Mouse (Mus musculus) right cerebral cortex, postnatal 4 days (tissue): ENCODE measurements at regions not wholly inside any gene's neighbourhood (a gene's known extent, or its start where the extent isn't known, plus 50 kb on each side); places are given as distances from the start of the nearest gene placed in this dataset.

Experiments
- DNase-seq: peaks from one replicate; pipeline ENCODE4 v3.0.0-alpha.2; 2022

DNA sequence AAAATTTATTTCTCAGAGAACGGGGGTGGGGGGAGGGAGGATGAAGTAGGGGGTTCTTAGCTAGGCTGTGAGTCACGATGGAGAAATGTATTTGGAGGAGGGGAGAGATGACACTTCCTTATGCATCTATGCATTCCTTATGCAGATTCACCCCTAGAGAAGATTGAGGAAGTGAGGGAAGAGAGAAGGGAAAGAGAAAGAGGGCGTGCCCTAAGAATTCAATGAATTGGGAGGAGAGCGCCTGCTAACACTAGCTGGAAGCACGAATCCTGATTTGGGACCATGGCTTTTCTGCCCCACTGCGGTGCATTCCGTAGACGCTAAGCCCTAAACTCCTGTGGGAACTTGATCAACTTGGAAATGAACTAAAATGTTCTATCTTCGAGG lies 56.1 kb downstream of the Foxi3 start:
- no peak for DNase-seq

DNA sequence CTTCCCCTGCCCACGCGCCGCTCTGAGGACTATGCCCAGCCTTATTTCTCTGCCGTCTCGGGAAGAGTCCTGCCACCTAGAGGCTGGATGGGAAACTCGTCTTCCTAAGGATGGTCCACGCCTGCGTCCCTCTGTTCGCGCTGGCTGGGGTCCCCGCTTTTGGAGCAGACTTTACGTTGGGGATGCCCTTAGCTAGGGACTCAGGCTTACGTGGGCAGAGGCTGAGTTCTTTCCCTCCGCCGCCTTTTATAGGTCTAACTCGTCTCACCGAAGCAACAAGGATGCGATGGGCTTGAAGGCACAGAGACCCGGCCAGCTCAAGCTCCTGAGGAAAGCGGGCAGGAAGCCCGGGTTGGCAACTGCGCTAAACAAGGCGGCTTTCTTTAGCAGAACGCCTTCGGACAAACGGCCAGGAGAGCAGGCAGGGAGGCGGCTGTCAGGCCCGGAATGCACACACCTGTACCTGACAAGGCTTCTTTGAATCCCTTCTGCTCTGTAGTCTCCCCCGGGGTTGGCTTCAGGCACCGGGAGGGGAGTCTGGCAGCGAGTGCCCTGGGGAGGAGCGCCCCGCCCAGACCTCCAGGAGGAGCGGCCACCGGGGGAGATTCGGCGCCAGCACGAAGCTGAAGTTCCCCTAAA lies 56.6 kb downstream of the Foxi3 start:
- DNase-seq = peak; percentile 71

DNA sequence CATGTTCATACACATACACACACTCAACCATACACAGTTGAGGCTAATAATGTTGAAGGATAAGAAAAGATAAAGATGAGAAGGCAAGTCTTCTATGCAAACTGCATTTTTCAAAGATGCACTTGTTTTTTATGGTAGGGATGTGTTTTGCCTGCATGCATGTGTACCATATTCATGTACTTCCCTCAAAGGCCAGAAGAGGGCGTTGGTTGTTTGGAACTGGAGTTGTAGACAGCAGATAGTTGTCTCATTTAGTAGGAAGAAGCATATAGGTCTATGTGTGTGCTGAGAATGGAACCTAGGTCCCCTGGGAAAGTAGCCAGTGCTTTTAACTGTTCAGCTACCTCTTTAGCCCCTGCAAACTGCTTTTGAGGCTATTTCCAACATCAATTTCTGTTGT lies 60.1 kb downstream of the Foxi3 start:
- no peak for DNase-seq

DNA sequence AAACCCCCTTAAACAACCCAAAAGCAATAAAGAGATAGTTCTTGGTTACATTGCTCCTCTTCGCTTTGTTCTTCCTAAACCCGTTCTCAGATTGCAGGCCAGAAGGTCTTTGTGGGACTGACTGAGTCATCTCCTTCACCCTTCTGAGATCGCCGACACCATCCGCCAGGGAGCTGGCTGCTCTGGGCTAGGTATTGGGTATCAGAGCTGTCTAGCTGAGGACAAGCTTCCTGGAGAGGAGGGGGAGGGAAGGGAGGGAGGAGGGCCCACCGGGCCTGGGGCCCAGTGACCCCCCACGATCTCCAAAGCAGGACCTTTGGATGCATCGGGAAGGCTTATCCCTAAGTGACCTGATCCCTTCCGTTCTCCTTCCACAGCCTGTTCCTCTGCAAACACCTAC lies 65.0 kb downstream of the Foxi3 start:
- no peak for DNase-seq

DNA sequence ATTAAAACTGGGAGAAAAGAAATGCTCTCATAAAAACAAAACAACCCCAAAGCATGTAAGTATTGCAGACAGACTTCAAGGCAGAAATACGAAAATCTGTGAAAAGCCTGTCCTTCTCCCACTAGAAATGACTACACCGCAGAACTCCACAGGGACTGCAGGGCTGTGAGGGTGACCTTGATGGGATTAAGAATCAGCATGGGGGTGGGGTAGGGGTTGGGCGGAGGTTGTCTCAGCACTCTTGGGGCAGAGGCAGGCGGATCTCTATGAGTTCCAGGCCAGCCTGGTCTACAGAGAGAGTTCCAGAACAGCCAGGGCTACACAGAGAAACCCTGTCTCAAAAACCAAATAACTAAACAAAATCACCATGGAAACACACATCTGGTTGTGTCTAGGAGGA lies 69.1 kb downstream of the Foxi3 start:
- no peak for DNase-seq

DNA sequence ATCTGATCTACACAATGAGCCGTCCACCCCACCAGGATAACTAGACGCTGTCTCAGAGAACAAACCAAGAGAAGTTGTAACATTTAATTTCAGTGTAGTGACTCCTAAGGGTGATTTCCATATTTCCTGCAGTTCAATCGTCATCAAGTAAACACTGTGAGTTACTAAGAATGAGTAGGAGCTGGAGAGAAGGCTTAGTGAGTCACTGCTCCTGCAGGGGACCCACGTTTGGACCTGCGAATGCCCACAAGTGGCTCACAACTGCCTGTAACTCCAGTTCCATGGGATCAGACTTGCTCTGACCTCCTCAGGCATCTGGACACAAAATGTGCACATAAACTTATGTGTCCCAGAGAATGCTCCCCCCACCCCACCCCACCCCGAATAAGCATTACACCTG lies 73.3 kb downstream of the Foxi3 start:
- DNase-seq = no peak

DNA sequence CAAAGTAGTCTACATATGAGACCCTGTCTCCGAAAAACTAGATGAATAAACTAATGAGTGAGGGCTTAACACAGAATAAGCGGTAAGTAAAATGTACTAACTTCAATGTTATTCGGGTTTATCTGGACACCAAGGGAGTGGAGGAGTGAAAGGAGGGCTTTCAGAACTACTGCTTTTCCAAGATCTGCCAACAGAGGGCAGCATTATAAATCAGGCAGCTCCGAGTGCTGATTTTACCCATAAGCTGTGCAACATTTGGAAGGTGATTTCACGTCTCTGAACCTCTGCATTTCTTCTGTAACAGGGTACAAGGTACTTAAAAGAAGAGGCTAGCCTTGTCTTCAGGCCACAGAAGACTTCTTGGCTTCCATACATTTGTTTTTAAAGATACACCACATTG lies 74.2 kb downstream of the Foxi3 start:
- no peak for DNase-seq

DNA sequence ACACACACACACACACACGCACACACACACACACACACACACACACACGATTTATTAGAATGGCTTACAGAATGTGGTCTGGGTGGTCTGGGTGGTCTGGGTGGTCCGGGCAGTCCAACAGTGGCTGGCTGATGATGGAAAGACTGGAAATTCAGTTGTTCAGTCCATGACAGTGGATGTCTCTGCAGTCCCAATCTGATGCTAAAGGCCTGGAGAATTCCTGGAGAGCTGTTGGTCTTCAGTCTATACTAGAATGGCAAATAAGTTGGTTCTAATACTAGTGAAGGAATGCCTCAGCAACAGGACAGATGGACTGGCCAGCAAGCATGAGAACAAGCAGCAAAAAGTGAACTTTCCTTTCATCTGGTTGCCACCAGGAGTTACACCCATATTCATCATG lies 87.9 kb downstream of the Foxi3 start:
- DNase-seq = no peak

DNA sequence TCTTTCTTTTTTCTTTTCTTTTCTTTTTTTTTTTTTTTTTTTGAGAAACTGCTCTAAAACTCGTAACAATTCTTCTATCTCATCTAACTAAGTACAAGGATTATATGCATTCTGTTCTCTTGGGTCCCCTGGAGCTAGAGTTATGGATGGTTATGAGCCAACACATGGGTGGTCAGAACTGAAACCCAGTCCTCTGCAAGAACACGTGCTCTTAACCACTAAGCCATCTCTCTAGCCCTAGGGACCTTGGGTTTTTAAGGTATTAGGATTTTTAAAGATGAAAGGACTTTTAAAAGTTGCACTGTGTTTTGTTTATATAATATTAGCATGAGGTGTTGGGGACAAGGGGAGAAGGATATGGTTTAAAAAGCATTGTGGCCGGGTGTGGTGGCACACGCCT lies 88.9 kb downstream of the Foxi3 start:
- DNase-seq = no peak

DNA sequence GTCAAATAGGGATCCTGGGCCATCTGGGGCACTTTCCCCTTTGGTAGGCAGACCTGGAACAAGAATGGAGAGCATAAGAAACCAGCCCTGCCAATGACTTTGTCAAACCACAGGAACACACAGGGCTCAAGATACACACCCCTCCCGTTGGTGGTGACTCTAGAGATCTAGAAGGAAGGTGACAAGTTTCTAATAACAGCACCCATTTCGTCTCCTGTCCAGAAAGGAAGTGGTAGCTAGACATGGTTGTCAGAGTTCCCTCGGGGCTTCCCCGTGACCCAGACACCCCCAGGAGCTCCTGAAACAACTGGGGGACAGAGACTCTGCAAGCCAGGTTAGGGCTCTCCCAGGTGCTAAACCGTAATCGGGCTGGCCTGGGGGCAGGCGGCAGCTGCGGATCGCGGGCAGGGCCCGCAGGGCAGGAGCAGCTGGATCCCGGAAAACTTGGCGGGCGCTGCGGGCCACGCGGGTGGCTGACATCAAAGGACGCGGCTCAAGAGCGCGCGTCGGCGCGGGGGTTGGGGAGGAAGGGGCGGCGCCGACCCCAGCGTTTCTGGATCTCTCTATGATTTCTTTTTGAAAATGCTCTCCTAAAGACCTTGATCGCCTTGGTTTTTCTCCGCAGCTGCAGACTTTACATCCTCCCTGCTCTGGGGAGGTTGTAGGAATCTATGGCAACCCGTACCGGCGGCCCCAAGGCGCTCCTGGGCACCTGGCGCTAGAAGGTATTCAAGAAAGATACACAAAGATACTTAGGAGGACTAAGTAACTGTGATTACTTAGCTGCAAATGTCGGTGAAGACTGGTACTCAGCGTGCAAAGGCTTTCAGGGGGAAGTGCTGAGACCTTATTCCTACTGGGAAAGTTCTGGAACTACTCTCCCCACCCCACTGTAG lies 92.1 kb downstream of the Foxi3 start:
- peak; percentile 33 for DNase-seq

DNA sequence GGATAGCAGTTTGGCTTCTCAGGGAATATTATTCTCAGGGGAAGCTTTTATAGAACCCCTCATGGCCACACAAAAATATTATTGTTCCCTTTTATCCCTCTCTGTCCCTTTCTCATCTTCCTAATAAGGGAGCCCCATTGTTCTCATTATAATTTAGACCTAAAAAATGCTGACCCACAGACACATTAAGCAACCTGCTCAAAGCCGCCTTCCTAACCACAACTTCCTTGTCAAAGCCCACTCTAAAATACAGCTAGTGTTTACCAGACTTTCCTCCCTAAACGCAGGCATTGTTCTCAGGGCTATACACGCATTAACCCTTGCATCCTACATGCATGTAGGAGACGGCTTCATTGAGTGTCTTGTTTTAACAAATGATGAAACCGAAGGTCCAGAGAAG lies 93.9 kb downstream of the Foxi3 start:
- DNase-seq = no peak

DNA sequence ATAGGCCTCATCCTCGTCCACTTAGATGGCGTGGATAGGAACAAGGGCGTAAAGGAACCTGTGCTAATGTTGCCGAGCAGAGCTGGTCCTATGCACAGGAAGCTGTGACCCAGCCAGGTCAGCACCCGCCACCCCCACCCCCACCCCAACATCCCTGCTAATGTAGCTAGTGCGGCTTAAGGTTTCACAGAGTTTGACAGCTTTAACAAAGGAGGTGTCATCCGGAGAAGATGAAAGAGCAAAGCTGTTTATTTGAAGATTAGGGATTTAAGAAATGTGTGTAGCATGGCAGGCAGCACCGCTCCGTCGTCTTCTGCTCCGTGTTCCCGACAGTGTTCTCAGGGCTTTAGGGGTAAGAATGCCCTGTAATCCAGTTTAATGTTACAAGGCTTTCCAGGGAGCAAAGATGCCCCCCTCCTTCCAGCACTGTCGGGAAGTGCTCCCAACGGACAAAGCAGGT lies 93.5 kb downstream of the Thnsl2 start:
- no peak for DNase-seq

DNA sequence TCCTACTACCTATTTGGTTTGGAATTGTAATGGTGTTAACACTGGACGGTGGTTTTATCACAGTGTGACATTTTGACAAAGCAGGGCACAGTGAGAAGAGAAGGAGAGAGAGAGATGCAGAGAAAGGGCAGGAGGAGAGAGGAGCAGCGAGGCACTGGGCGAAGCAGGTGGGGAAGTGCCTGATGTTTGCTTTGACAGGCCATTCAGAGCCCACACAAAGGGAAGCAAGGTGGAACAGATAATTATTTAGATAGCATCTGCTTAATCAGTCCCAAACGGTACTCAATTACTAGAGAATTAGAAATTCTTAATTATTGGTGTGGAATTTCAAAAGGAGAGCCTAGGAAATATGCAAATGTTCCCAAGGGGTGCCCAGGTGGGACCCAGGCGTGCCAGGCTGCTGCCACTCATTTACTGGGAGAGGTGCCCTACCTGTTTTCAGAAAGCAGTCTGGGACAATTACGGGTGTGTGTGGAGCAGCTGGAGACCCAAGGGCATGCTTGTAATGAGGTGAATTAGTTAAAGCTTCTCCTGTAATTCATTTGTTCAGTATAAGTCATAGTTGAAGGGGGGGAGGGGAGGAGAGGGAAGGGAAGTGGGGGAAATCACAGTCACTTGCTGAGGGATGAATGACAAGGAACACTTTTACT lies 86.9 kb downstream of the Thnsl2 start:
- DNase-seq = no peak

DNA sequence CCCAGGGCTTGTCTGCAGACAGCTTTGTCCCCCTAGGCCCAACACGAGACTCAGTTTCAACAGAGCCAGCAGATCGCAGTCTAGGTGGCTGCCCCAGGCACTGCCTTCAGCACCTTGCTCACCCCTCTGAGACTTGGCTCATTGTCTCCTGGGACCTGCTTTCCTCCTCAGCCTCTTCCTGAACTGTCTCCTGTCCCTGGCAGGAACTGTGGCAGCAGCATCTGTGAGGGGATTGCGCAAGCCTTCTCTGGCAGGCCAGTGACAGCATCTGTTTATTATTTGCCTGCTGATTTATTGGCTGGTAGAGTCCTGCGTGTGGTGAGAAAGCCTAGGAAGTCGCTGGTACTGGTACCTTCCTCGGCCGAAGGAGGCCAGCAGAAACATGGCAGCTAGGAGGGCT lies 84.1 kb downstream of the Thnsl2 start:
- DNase-seq = no peak

DNA sequence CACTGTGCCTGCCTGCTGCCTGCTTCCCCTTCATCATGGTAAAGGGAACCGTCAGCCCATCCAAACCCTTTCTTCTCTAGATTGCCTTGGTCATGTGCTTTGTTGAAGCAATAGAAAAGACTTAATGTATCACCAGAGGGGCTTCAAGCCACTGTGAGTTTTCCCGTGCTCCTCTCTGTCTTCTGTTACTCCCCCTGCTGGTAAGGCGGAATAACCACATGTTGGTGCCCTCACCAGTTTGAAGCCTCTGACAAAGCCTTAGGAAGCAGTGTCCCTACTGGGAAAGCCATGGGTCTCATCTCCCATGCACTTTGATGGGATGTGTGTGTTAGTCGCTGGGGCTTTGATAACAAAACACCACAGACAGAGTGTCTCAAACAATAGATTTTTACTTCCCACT lies 81.3 kb downstream of the Thnsl2 start:
- DNase-seq = no peak

DNA sequence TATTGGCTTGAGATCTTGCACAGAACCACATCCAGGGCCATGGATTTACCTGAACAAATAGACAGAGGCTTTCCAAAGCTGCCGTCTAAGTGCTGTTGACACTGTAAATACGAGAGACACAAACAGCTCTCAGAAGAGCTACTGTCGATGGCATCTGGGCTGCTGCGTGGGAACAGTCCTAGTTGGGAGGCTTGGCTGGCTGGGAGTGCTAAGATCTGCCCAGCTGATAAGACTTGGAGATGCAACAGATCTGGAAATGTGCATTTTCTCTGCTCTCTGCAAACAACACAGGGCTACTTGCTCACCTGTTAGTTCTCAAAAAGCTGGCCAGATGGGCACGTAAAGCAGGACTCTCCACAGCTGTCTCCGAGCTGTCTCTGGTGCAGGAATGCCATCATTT lies 78.8 kb downstream of the Thnsl2 start:
- no peak for DNase-seq

DNA sequence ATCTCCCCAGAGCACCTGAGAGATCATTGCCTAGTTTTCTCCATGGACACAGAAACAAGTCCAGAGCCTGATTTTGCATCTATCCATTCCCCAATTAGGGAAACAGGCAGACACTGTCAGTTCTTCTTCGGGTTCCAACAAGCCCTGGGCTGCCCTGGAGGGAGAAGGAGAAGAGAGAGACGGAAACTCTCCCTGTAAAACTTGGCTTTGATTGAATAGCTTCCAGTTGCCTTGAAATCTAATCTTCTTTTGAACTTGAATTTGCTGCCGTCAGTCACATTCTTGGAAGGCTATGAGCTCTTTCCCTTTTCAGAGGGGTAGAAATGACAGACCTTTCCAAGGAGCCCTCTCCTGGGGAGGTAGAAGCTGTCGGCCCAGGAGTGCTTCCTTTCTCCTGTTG lies 75.0 kb downstream of the Thnsl2 start:
- no peak for DNase-seq

DNA sequence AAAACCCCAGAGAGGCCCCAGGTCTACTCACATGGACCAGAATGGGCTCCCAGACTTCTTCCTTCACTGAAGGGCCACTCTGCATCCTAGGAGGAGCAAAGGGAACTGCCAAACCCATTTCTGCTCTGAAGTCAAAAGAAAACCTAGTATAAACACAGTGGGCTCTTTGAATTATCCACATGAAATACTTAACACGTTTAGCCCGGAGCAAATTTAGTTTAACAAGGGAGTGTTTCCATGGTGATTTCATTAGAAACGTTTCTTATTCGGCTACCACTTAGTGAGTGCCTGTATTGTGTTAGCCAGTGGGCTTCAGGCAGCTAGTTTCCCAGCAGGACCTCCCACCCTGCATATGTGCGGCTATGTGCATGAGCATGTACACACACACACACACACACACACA lies 69.4 kb downstream of the Thnsl2 start:
- DNase-seq = no peak
